Mouse (Mus musculus) hindbrain, embryonic 11.5 days (tissue): ENCODE results near the gene Actr1b. TPM values are rescaled to one million over a fixed set of nuclear protein-coding genes. Genes with fewer than 3 reads are reported as not detected.

Source experiments
- ATAC-seq: fragments of 200-750 bp; cut with Nextera tagmentation; 2 replicates; pipeline ENCODE4 v1.8.0; 2017; ENCODE audit warnings: mild to moderate bottlenecking, moderate TSS enrichment, moderate library complexity; ENCODE audit not compliant: low FRiP score
- DNase-seq: peaks from one replicate; pipeline ENCODE4 v3.0.0-alpha.2; 2015; ENCODE audit warnings: low spot score
- H3K27ac ChIP-seq: fragments of 300-500 bp; sonication (generic); 2 replicates; pipeline ENCODE4 v1.5.1; 2014; ENCODE audit warnings: mild to moderate bottlenecking, low read depth, low read length
- H3K27me3 ChIP-seq: fragments of 300-500 bp; sonication (generic); 2 replicates; pipeline ENCODE4 v1.6.1; 2014; ENCODE audit warnings: mild to moderate bottlenecking, low read length, moderate library complexity, mixed read lengths; ENCODE audit not compliant: control insufficient read depth, insufficient read depth
- H3K36me3 ChIP-seq: fragments of 300-500 bp; sonication (generic); 2 replicates; pipeline ENCODE4 v1.6.1; 2014; ENCODE audit warnings: mild to moderate bottlenecking, low read length, moderate library complexity, mixed read lengths; ENCODE audit not compliant: control insufficient read depth, insufficient read depth
- H3K4me1 ChIP-seq: fragments of 300-500 bp; sonication (generic); replicated peaks from 2 replicates; pipeline ENCODE4 v1.6.1; 2014; ENCODE audit warnings: low read length, mixed read lengths; ENCODE audit not compliant: control insufficient read depth, insufficient read depth
- H3K4me2 ChIP-seq: fragments of 300-500 bp; sonication (generic); replicated peaks from 2 replicates; pipeline ENCODE4 v1.6.1; 2014; ENCODE audit warnings: mild to moderate bottlenecking, low read depth, low read length
- H3K4me3 ChIP-seq: fragments of 300-500 bp; sonication (generic); 2 replicates; pipeline ENCODE4 v1.5.1; 2014; ENCODE audit warnings: low read depth, low read length
- H3K9ac ChIP-seq: fragments of 300-500 bp; sonication (generic); 2 replicates; pipeline ENCODE4 v1.6.1; 2014; ENCODE audit warnings: low read depth, low read length
- H3K9me3 ChIP-seq: fragments of 300-500 bp; sonication (generic); 2 replicates; pipeline ENCODE4 v1.6.1; 2016; ENCODE audit warnings: low read length; ENCODE audit not compliant: control insufficient read depth
- WGBS: fragments of 180-500 bp; shearing (Covaris S2); extraction: QIAGEN DNeasy Blood & Tissue Kit; methylation state at CpG from one replicate; pipeline ENCODE4 v1.1.7; 2014; 5-methylcytosine and 5-hydroxymethylcytosine counted together
- polyA plus RNA-seq: library from polyadenylated mRNA; unstranded; fragments of >200 nt; fragmentation: Nextera tagmentation; extraction: Ambion mirVana; gene quantifications from 2 replicates; pipeline ENCODE4 v1.2.1, GENCODE M21; 2014

Actr1b gene
- 84.9 and 97.5 TPM in 2 replicates for polyA plus RNA-seq

GRCm38 (mm10) chr1:36714311-36714710 lies at the start of gene Actr1b:
Gene Actr1b, minus strand, starts transcription at chr1:36714422.
- Histone ChIP-seq H3K4me1 (no peaks in the 10 kb centered on the region), H3K4me3 (no peak within 1 kb of the TSS), H3K9me3 (no peaks in the 10 kb centered on the region), H3K36me3 (no peaks in the 10 kb centered on the region), H3K4me2 (no peak within 1 kb of the TSS), H3K27me3 (no peaks in the 10 kb centered on the region), H3K27ac (no peak within 1 kb of the TSS), H3K9ac (no peak within 1 kb of the TSS)
- ATAC-seq: no peak
- DNase-seq: no peak
- WGBS: 78% methylated on average over 5 of the region's 5 CpGs

- H3K9me3 ChIP-seq: no peaks in the 10 kb centered on the region
- 80% methylated on average over 11 of the region's 11 CpGs for WGBS
- no peak within 1 kb of the TSS for H3K4me3 ChIP-seq
- no peaks in the 10 kb centered on the region for H3K36me3 ChIP-seq
- H3K27ac ChIP-seq: no peak within 1 kb of the TSS
- no peak within 1 kb of the TSS for H3K9ac ChIP-seq
- DNase-seq: no peak
- H3K4me2 ChIP-seq: no peak within 1 kb of the TSS
- H3K27me3 ChIP-seq: no peaks in the 10 kb centered on the region
- ATAC-seq: no peak
- no peaks in the 10 kb centered on the region for H3K4me1 ChIP-seq
Measured at GRCm38 (mm10) chr1:36761568-36761967, 47.3 kb upstream of the Actr1b start, which contains the start of gene Zap70. Gene Zap70, plus strand, starts transcription at chr1:36761798.

- Histone ChIP-seq H3K4me1 (no peaks in the 10 kb centered on the region), H3K36me3 (no peaks in the 10 kb centered on the region), H3K27ac (no peak overlapping the region), H3K27me3 (no peaks in the 10 kb centered on the region), H3K9me3 (no peaks in the 10 kb centered on the region), H3K9ac (no peak overlapping the region), H3K4me2 (no peak overlapping the region), H3K4me3 (no peak overlapping the region)
- 88% methylated on average over 8 of the region's 8 CpGs for WGBS
- ATAC-seq: no peak
- no peak for DNase-seq
Measured at GRCm38 (mm10) chr1:36761061-36761460, 46.8 kb upstream of the Actr1b start.

GRCm38 (mm10) chr1:36760401-36760800 lies 46.2 kb upstream of the Actr1b start:
- no peak for DNase-seq
- H3K27ac ChIP-seq: no peak overlapping the region
- no peaks in the 10 kb centered on the region for H3K9me3 ChIP-seq
- no peak for ATAC-seq
- 85% methylated on average over 9 of the region's 9 CpGs for WGBS
- H3K4me3 ChIP-seq: no peak overlapping the region
- H3K4me2 ChIP-seq: no peak overlapping the region
- H3K4me1 ChIP-seq: no peaks in the 10 kb centered on the region
- H3K27me3 ChIP-seq: no peaks in the 10 kb centered on the region
- no peak overlapping the region for H3K9ac ChIP-seq
- no peaks in the 10 kb centered on the region for H3K36me3 ChIP-seq

GRCm38 (mm10) chr1:36759076-36759475 lies 44.9 kb upstream of the Actr1b start:
- H3K27me3 ChIP-seq: no peaks in the 10 kb centered on the region
- ATAC-seq (no peak), DNase-seq (no peak)
- no peak overlapping the region for H3K4me2 ChIP-seq
- H3K4me1 ChIP-seq: no peaks in the 10 kb centered on the region
- H3K4me3 ChIP-seq: no peak overlapping the region
- no peak overlapping the region for H3K9ac ChIP-seq
- H3K9me3 ChIP-seq: no peaks in the 10 kb centered on the region
- H3K36me3 ChIP-seq: no peaks in the 10 kb centered on the region
- 88% methylated on average over 18 of the region's 18 CpGs for WGBS
- no peak overlapping the region for H3K27ac ChIP-seq

- Histone ChIP-seq H3K4me1 (no peaks in the 10 kb centered on the region), H3K4me2 (no peak overlapping the region), H3K27me3 (no peaks in the 10 kb centered on the region), H3K4me3 (no peak overlapping the region), H3K9me3 (no peaks in the 10 kb centered on the region), H3K36me3 (no peaks in the 10 kb centered on the region), H3K27ac (no peak overlapping the region), H3K9ac (no peak overlapping the region)
- ATAC-seq (no peak), DNase-seq (no peak)
- 89% methylated on average over 9 of the region's 9 CpGs for WGBS
Measured at GRCm38 (mm10) chr1:36758553-36758952, 44.3 kb upstream of the Actr1b start.

GRCm38 (mm10) chr1:36753932-36754675 lies 39.9 kb upstream of the Actr1b start:
- no peak for DNase-seq
- WGBS: 84% methylated on average over 6 of the region's 6 CpGs
- Histone ChIP-seq H3K9ac (no peak overlapping the region), H3K4me1 (no peaks in the 10 kb centered on the region), H3K36me3 (no peaks in the 10 kb centered on the region), H3K27me3 (no peaks in the 10 kb centered on the region), H3K9me3 (no peaks in the 10 kb centered on the region), H3K27ac (no peak overlapping the region), H3K4me3 (no peak overlapping the region), H3K4me2 (no peak overlapping the region)
- no peak for ATAC-seq

- Histone ChIP-seq H3K27ac (no peak overlapping the region), H3K4me2 (no peak overlapping the region), H3K4me1 (no peaks in the 10 kb centered on the region), H3K4me3 (no peak overlapping the region), H3K36me3 (no peaks in the 10 kb centered on the region), H3K27me3 (no peaks in the 10 kb centered on the region), H3K9ac (no peak overlapping the region), H3K9me3 (no peaks in the 10 kb centered on the region)
- WGBS: 43% methylated on average over 15 of the region's 15 CpGs
- ATAC-seq: no peak
- DNase-seq: peak; percentile 67
Measured at GRCm38 (mm10) chr1:36746452-36746851, 32.2 kb upstream of the Actr1b start.

- Histone ChIP-seq H3K36me3 (no peaks in the 10 kb centered on the region), H3K9me3 (no peaks in the 10 kb centered on the region), H3K4me2 (no peak overlapping the region), H3K4me1 (no peaks in the 10 kb centered on the region), H3K27me3 (no peaks in the 10 kb centered on the region), H3K9ac (no peak overlapping the region), H3K27ac (no peak overlapping the region), H3K4me3 (no peak overlapping the region)
- ATAC-seq: no peak
- DNase-seq: no peak
- WGBS: 26% methylated on average over 4 of the region's 4 CpGs
Measured at GRCm38 (mm10) chr1:36745661-36746060, 31.4 kb upstream of the Actr1b start.
